Mouse (Mus musculus) CD8-positive naive resting alpha-beta T cell, adult 2 months (primary cell): ENCODE results near the gene Gstcd.

ENCODE experiments used
- DNase-seq, 2 experiments: peaks; one replicate each; pipeline ENCODE4 v3.0.0; 2022; ENCODE audit warnings: low read depth in 2 of 2, low spot score in 2 of 2

The Gstcd gene

GRCm38 (mm10) chr3:132942778-132943177 lies 149.1 kb downstream of the Gstcd start:
- no peak for DNase-seq

DNA sequence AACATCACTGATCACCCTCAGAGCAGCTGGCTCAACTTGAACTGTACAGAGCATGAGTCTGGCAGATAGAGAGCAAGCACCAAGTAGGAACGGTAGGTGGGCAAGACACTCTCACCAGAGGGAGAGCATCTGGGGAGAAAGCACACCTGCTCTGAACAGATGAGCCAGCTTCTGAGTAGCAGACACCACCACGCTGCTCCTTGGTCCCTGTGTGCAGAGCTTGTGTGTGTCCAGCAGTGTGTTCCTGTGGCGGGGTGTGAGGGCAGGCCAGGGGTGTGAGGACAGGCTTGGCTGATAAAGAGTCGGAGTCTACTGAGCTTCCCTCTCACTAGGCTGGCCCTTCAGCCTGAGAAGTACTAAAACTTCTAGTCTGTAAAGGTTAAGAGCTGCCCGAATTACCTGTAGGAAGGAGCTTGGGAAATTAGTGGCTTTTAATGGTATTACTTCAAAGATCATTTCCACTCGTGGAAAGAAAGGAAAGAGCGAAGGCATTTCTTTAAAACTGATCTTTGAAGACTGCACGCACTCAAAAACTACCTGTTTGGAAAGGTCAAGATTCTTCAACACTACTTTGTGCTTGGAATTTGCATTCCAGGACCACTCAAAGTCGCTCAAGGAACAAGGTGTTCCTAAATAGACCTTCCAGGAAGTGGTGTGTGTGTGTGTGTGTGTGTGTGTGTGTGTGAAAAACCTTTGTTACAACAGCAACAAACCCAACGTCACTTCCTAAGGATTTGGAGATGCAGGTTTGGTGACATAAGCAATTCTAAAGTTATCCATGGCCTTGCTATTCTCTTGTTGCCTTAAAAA lies 151.4 kb downstream of the Gstcd start:
- DNase-seq: no peak

- no peak for DNase-seq
These were observed 152.8 kb downstream of the Gstcd start for GRCm38 (mm10) chr3:132939006-132939405.

DNA sequence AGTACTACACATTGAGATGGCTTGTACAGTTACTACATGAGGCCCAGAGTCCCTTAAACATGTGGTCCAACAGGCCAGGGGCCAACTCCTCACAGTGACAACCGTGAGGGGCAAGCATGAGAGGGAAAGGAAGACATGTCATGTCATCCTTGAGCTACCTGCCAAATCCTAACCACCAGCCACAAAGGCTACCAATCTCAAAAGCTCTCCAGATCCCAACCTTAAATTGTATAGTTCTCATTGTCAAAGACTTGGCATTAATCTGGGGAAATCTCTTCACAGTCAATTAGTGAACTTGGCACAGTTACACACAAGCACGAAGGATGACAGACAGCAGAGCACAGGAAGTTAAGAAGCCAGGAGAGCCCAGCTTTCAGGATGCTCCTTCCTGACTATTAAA lies 157.2 kb downstream of the Gstcd start:
- no peak for DNase-seq
